ENCODE assay signal across 9 mouse cellular contexts in the genomic region with DNA sequence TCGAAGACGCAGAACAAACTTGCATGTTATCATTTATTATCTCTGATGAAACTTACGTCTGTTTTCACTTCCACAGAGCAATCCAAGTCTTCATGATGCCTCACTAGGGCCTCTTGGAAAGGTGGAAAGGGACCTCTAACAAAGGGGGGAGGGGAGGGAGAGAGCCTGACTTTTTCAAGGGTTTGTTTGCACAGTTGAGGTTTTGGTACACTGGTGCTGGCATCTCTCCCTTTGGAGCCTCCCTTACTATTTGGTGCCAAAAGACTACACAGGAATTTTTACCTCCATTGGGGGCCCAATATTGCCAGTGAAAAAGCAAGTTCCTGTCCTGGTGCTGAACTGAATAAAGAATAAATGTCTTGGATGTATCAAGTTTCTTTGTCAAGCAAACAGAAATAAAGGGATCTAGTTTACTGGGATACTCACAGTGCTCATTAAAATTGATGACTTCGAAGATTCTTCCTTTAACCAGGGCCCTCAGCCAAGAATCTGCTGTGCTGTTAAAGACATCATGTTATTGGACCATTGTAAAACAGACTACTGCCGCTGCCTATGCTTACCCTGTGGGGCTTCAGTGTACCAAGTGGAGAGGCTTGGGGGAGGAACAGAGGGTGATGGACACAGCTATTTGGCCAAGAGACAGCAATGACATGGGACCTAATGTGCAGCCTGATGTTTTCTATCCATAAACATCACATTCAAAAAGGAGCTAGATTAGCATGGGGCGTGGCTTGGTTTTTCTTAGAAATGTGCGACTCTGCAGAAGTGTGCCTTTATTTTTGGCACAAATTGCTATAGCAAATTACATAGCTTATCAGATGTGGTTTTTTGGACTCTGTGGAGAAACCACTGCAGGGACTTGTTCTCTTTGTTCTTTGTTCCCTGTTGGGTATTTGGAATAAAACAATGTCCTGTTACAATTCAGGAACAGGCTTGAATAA.
A peak's percentile ranks its signal among the peaks of the same experiment; 100 is the strongest.
DNase-seq lines count a peak whose midpoint lies in the region; ATAC-seq and TF ChIP-seq lines count a peak whose summit lies in the region.
"Had no signal": no experiment of that assay in that cellular context is flagged by ENCODE, and none has a peak within 500 bp of the region (broad histone marks: within the 10 kb centered on the region; RNA-seq: fewer than 3 reads in every experiment).

No protein-coding gene starts in this region.

- H3K4me2 ChIP-seq in lung, embryonic 16.5 days (ENCODE audit: low read depth, low read length), result no peak overlapping the region
- no peak overlapping the region for H3K4me2 ChIP-seq in hindbrain, postnatal 0 days (ENCODE audit: low read depth, low read length)
- H3K4me2 ChIP-seq in midbrain, embryonic 16.5 days (ENCODE audit: low read length), result no peak overlapping the region
- H3K4me2 ChIP-seq: limb, embryonic 15.5 days had no signal

- DNase-seq in gastrocnemius, adult 18-20 months (ENCODE audit: low spot score), result peak; percentile 13
- no peak for DNase-seq in gastrocnemius, postnatal 36 days
- DNase-seq in lung, postnatal 25 days (ENCODE audit: low spot score), result no peak
- peak; percentile 39 for DNase-seq in hindbrain, postnatal 0 days (ENCODE audit: low spot score)
- DNase-seq in urinary bladder, adult 18-20 months (ENCODE audit: low spot score in 2 of 2), result no peak
- no peak for DNase-seq in ovary, postnatal 10 days (ENCODE audit: low spot score)

- intact Hi-C loops in gastrocnemius, postnatal 36 days (cut with DNase I), result no loop called here

- no peak overlapping the region for H3K4me3 ChIP-seq in lung, embryonic 16.5 days (ENCODE audit: low read length)
- H3K4me3 ChIP-seq in hindbrain, postnatal 0 days (ENCODE audit: low read length), result no peak overlapping the region
- H3K4me3 ChIP-seq in midbrain, embryonic 16.5 days (ENCODE audit: low read depth, low read length), result no peak overlapping the region
- H3K4me3 ChIP-seq: limb, embryonic 15.5 days had no signal

- no peaks in the 10 kb centered on the region for H3K36me3 ChIP-seq in lung, embryonic 16.5 days (ENCODE audit: control insufficient read depth, insufficient read depth, low read length)
- H3K36me3 ChIP-seq in hindbrain, postnatal 0 days (ENCODE audit: insufficient read depth, low read length), result no peaks in the 10 kb centered on the region
- no peaks in the 10 kb centered on the region for H3K36me3 ChIP-seq in midbrain, embryonic 16.5 days (ENCODE audit: control insufficient read depth, insufficient read depth, low read length)
- H3K36me3 ChIP-seq: limb, embryonic 15.5 days had no signal

- peak overlapping the region; percentile 71 for H3K27ac ChIP-seq in lung, embryonic 16.5 days (ENCODE audit: low read length)
- no peak overlapping the region for H3K27ac ChIP-seq in hindbrain, postnatal 0 days
- H3K27ac ChIP-seq in midbrain, embryonic 16.5 days (ENCODE audit: low read length), result no peak overlapping the region
- H3K27ac ChIP-seq: limb, embryonic 15.5 days had no signal

- peak; percentile 94 for ATAC-seq in lung, embryonic 16.5 days (ENCODE audit: low read depth)
- no peak for ATAC-seq in hindbrain, postnatal 0 days
- ATAC-seq in midbrain, embryonic 16.5 days, result 0 out of 2 replicates have a peak, but pooled peaks have one; percentile 49

- no peak for TF ChIP-seq CTCF in hindbrain, postnatal 0 days (IDR thresholded peaks at IDR 0.05; ENCODE audit: low read depth)

- no peaks in the 10 kb centered on the region for H3K27me3 ChIP-seq in lung, embryonic 16.5 days (ENCODE audit: control insufficient read depth, insufficient read depth, low read depth, low read length)
- H3K27me3 ChIP-seq in hindbrain, postnatal 0 days (ENCODE audit: insufficient read depth, low read length), result no peaks in the 10 kb centered on the region
- no peaks in the 10 kb centered on the region for H3K27me3 ChIP-seq in midbrain, embryonic 16.5 days (ENCODE audit: control insufficient read depth, insufficient read depth, low read depth, low read length)
- H3K27me3 ChIP-seq: limb, embryonic 15.5 days had no signal

- H3K9ac ChIP-seq in lung, embryonic 16.5 days (ENCODE audit: low read length), result no peak overlapping the region
- no peak overlapping the region for H3K9ac ChIP-seq in hindbrain, postnatal 0 days (replicated peaks; ENCODE audit: low read length)
- H3K9ac ChIP-seq in midbrain, embryonic 16.5 days (ENCODE audit: low read depth, low read length), result no peak overlapping the region
- H3K9ac ChIP-seq: limb, embryonic 15.5 days had no signal

- peaks cover 30% of the 10 kb centered on the region for H3K4me1 ChIP-seq in lung, embryonic 16.5 days (replicated peaks; ENCODE audit: control insufficient read depth, insufficient read depth, low read length)
- no peaks in the 10 kb centered on the region; the same call in 1 of the 2 replicates for H3K4me1 ChIP-seq in hindbrain, postnatal 0 days (ENCODE audit: insufficient read depth, low read length)
- peaks cover 3% of the 10 kb centered on the region; the same call in 1 of the 2 replicates for H3K4me1 ChIP-seq in midbrain, embryonic 16.5 days (ENCODE audit: control insufficient read depth, insufficient read depth, low read length)

- no peaks in the 10 kb centered on the region for H3K9me3 ChIP-seq in lung, embryonic 16.5 days (ENCODE audit: control insufficient read depth, low read length)
- H3K9me3 ChIP-seq in hindbrain, postnatal 0 days (ENCODE audit: low read length), result no peaks in the 10 kb centered on the region
- no peaks in the 10 kb centered on the region for H3K9me3 ChIP-seq in midbrain, embryonic 16.5 days (replicated peaks; ENCODE audit: control insufficient read depth, low read length, poor library complexity, severe bottlenecking)
- H3K9me3 ChIP-seq: limb, embryonic 15.5 days had no signal

- whole genome bisulfite sequencing in lung, embryonic 16.5 days, result 39% methylated on average over 7 of the region's 7 CpGs
- 55% methylated on average over 7 of the region's 7 CpGs for WGBS in hindbrain, postnatal 0 days
- WGBS in midbrain, embryonic 16.5 days, result 74% methylated on average over 7 of the region's 7 CpGs

Comparison
In these comparisons a context has a peak if more than half of its experiments do, and no peak if none do; other contexts are left out.
1. DNase-seq: peak in gastrocnemius, adult 18-20 months (single experiment) and hindbrain, postnatal 0 days (single experiment); none in gastrocnemius, postnatal 36 days (0 of 2), lung, postnatal 25 days (single experiment), urinary bladder, adult 18-20 months (0 of 2) and ovary, postnatal 10 days (single experiment).